Mouse (Mus musculus) liver, embryonic 14.5 days (tissue): Measurements from ENCODE around the gene Plekhg4. TPM values are rescaled to one million over a fixed set of nuclear protein-coding genes. Genes with fewer than 3 reads are reported as not detected.

Experiments used
- ATAC-seq: fragments of 200-750 bp; cut with Nextera tagmentation; 2 replicates; pipeline ENCODE4 v1.8.0; 2017; ENCODE audit warnings: moderate number of reproducible peaks, mild to moderate bottlenecking, moderate library complexity; ENCODE audit not compliant: insufficient read depth
- DNase-seq, 3 experiments: peaks; one replicate each; pipeline ENCODE4 v3.0.0-alpha.2; 2012 to 2013; ENCODE audit warnings: low read depth in 3 of 3, low spot score in 3 of 3
- H3K27ac ChIP-seq: fragments of 300-500 bp; sonication (generic); 2 replicates; pipeline ENCODE4 v1.5.1; 2014; ENCODE audit warnings: moderate library complexity, mild to moderate bottlenecking, control low read depth, inconsistent platforms
- H3K27me3 ChIP-seq: fragments of 300-500 bp; sonication (generic); 2 replicates; pipeline ENCODE4 v1.6.1; 2014; ENCODE audit warnings: mild to moderate bottlenecking, low read length, moderate library complexity; ENCODE audit not compliant: control insufficient read depth, insufficient read depth
- H3K36me3 ChIP-seq: fragments of 300-500 bp; sonication (generic); replicated peaks from 2 replicates; pipeline ENCODE4 v1.6.1; 2014; ENCODE audit warnings: low read depth; ENCODE audit not compliant: control insufficient read depth, insufficient read depth
- H3K4me1 ChIP-seq, 2 experiments: fragments of 200-500 bp in 1 of 2; fragments of 300-500 bp in 1 of 2; sonication (generic) in 1 of 2; replicated peaks; 2 replicates each; pipeline ENCODE4 v1.6.1; 2012 to 2014; ENCODE audit warnings: antibody characterized with exemption in 1 of 2, inconsistent platforms in 1 of 2, low read length in 1 of 2; ENCODE audit not compliant: control insufficient read depth in 2 of 2, insufficient read depth in 2 of 2
- H3K4me2 ChIP-seq: fragments of 300-500 bp; sonication (generic); 2 replicates; pipeline ENCODE4 v1.6.1; 2014; ENCODE audit warnings: low read depth, mild to moderate bottlenecking, control low read depth, moderate library complexity
- H3K4me3 ChIP-seq, 2 experiments: fragments of 200-500 bp in 1 of 2; fragments of 300-500 bp in 1 of 2; sonication (generic) in 1 of 2; 2 replicates each; pipeline ENCODE4 v1.5.1; 2012 to 2014; ENCODE audit warnings: low read depth in 2 of 2, low read length in 2 of 2, mild to moderate bottlenecking in 2 of 2, control low read depth in 1 of 2, inconsistent platforms in 1 of 2, moderate library complexity in 1 of 2; ENCODE audit not compliant: insufficient read depth in 1 of 2
- H3K9ac ChIP-seq: fragments of 300-500 bp; sonication (generic); replicated peaks from 2 replicates; pipeline ENCODE4 v1.6.1; 2014; ENCODE audit warnings: mild to moderate bottlenecking, control low read depth, moderate library complexity
- H3K9me3 ChIP-seq: fragments of 300-500 bp; sonication (generic); 2 replicates; pipeline ENCODE4 v1.6.1; 2016; ENCODE audit warnings: low read length, mixed read lengths; ENCODE audit not compliant: control insufficient read depth
- CTCF ChIP-seq: IDR thresholded peaks from 2 replicates; pipeline ENCODE4 v1.5.1; 2016; ENCODE audit warnings: antibody characterized with exemption, low read depth, control low read depth
- EP300 ChIP-seq: IDR thresholded peaks from 2 replicates; pipeline ENCODE4 v1.6.1; 2016; ENCODE audit warnings: antibody characterized with exemption, low read depth
- WGBS: fragments of 180-500 bp; shearing (Covaris S2); extraction: QIAGEN DNeasy Blood & Tissue Kit; methylation state at CpG from one replicate; pipeline ENCODE4 v1.1.7; 2014; ENCODE audit not compliant: insufficient replicate concordance; 5-methylcytosine and 5-hydroxymethylcytosine counted together
- polyA plus RNA-seq, 2 experiments: library from polyadenylated mRNA; depleted of rRNA in 1 of 2; stranded (reverse) in 1 of 2; unstranded in 1 of 2; fragments of >200 nt; fragmentation: Nextera tagmentation in 1 of 2; extraction: Ambion mirVana in 1 of 2; gene quantifications; 2 replicates each; pipeline versions ENCODE4 v1.2.1 to v1.2.3; 2012 to 2014

Plekhg4 gene
- polyA plus RNA-seq, 2 experiments, result 0.06 to 0.08 TPM

DNA sequence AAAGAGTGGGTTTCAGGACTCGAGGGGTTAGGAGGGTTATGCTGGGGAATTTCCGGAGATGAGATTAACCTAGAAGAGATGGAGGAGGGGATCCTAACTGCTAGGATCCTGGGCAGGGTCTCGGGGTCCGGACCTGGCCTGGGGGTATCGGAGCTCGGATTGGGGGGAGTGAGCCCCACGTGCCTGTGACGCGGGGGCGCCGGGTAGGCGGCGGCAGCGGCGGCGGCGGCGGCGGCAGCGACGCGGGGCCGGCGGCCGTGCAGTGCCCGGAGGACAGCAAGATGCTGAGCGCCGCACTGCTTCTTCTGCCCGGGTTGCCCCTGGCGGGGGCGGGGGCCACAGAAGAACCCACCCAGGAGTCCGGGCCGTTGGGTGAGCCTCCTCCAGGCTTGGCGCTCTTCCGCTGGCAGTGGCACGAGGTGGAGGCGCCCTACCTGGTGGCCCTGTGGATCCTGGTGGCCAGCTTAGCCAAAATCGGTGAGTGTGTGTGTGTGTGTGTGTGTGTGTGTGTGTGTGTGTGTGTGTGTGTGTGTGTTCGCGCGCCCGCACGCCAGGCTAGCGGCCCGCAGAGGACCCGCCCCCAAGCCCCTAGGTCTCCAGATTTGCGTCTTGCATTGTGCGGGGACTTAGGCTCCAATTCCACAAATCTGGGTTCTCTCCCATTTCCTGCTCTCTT lies 23.8 kb upstream of the Plekhg4 start:
- WGBS, result 2% methylated on average over 48 of the region's 48 CpGs
- H3K9me3 ChIP-seq, result no peaks in the 10 kb centered on the region
- H3K4me2 ChIP-seq, result peak overlapping the region; percentile 88
- TF ChIP-seq CTCF, result no peak
- TF ChIP-seq EP300, result no peak
- peaks cover 8 to 9% of the 10 kb centered on the region in 2 experiments; a peak in 3 of 4 replicates for H3K4me1 ChIP-seq
- H3K36me3 ChIP-seq, result no peaks in the 10 kb centered on the region
- ATAC-seq, result no peak
- no peak for DNase-seq
- peaks cover 51% of the 10 kb centered on the region for H3K27me3 ChIP-seq
- no peak overlapping the region for H3K27ac ChIP-seq
- no peak overlapping the region for H3K9ac ChIP-seq
- peak overlapping the region; percentile 45 to 57 for H3K4me3 ChIP-seq

DNA sequence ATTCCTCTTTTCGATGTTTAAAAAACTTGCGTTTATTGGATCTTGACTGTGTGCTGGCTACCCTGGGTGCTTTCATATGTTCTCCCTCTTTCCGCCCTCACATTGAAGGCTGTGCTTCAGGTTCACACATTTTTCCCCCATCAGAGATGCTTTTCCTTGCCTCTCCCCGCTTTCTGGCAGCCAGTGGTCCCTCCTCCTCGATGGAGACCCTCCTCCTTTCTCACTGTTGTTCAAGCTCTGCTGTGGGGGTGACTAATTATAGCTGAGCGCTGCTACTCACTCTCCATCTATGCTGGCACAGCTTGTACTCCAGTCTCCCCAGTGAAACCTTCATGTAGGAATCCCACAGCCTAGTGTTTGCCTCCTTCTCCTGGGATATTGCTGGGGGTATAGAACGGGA lies 22.9 kb upstream of the Plekhg4 start:
- peaks cover 51% of the 10 kb centered on the region for H3K27me3 ChIP-seq

DNA sequence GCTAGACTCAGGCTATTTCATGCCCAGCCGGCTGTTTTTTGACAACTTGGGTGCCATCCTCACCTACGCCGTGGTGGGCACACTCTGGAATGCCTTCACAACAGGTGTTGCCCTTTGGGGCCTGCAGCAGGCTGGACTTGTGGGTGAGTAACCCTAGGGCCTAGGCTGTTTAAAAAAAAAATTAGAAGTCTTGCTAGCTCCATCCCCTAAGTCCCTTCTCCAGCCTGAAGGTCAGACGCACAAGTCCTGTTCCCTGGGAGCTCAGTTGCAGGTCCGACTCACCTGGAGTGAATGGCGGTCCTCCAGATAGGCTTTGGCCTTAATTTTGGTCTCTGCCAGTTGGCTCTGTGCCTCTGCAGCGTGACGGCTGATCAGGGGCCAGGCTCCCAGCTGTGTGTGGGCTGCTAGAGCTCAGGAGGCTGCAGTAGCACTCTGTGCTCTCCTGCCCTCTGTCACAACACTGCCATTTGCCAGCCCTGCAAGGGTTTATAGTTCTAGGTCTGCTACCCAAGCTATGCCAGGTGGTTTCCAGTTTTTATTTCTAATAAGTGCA lies 19.4 kb upstream of the Plekhg4 start:
- ATAC-seq, result no peak
- H3K4me1 ChIP-seq, result peaks cover 1 to 4% of the 10 kb centered on the region in 2 experiments; a peak in 1 of 4 replicates
- H3K27me3 ChIP-seq, result peaks cover 28% of the 10 kb centered on the region
- H3K4me3 ChIP-seq, result no peak overlapping the region
- 66% methylated on average over 8 of the region's 8 CpGs for WGBS
- H3K27ac ChIP-seq, result no peak overlapping the region
- no peak overlapping the region for H3K9ac ChIP-seq
- H3K36me3 ChIP-seq, result no peaks in the 10 kb centered on the region
- TF ChIP-seq CTCF (no peak), EP300 (no peak)
- H3K9me3 ChIP-seq, result no peaks in the 10 kb centered on the region
- DNase-seq, result no peak
- H3K4me2 ChIP-seq, result no peak overlapping the region

More for the DNA sequence above, 22.9 kb upstream of the Plekhg4 start:
- Histone ChIP-seq H3K4me3 (no peak overlapping the region), H3K9me3 (no peaks in the 10 kb centered on the region), H3K4me1 (peaks cover 9 to 10% of the 10 kb centered on the region in 2 experiments; a peak in 3 of 4 replicates), H3K36me3 (no peaks in the 10 kb centered on the region), H3K9ac (no peak overlapping the region), H3K4me2 (no peak overlapping the region), H3K27ac (no peak overlapping the region)
- 49% methylated on average over 7 of the region's 7 CpGs for WGBS
- TF ChIP-seq CTCF, result no peak
- ATAC-seq, result no peak
- no peak for DNase-seq

DNA sequence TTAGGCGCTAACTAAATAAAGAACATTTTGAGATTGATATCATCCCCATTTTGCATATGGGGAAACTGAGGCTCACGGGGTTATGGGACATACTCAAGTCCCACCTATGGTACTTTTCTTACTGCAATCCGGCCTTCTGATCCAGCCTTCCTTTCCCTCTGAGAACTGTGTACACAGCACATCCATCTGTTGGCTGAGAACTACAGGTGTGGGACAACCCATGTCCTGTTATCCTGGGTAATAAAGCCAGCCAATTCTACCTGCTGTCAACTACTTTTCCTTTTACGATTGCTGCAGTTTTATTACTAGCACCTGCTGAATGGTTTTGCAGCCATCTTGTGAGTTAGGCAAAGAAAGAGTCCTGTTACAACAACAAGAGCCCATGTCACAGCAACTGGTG lies 18.5 kb upstream of the Plekhg4 start:
- 71% methylated on average over 4 of the region's 4 CpGs for WGBS
- TF ChIP-seq CTCF (no peak), EP300 (no peak)
- Histone ChIP-seq H3K4me3 (no peak overlapping the region), H3K4me2 (no peak overlapping the region), H3K4me1 (0 out of 4 replicates have a peak, but pooled peaks cover 0 to 4% of the 10 kb centered on the region in 2 experiments), H3K27me3 (peaks cover 19% of the 10 kb centered on the region), H3K9me3 (no peaks in the 10 kb centered on the region), H3K27ac (no peak overlapping the region), H3K36me3 (no peaks in the 10 kb centered on the region), H3K9ac (no peak overlapping the region)
- ATAC-seq (no peak), DNase-seq (no peak)

DNA sequence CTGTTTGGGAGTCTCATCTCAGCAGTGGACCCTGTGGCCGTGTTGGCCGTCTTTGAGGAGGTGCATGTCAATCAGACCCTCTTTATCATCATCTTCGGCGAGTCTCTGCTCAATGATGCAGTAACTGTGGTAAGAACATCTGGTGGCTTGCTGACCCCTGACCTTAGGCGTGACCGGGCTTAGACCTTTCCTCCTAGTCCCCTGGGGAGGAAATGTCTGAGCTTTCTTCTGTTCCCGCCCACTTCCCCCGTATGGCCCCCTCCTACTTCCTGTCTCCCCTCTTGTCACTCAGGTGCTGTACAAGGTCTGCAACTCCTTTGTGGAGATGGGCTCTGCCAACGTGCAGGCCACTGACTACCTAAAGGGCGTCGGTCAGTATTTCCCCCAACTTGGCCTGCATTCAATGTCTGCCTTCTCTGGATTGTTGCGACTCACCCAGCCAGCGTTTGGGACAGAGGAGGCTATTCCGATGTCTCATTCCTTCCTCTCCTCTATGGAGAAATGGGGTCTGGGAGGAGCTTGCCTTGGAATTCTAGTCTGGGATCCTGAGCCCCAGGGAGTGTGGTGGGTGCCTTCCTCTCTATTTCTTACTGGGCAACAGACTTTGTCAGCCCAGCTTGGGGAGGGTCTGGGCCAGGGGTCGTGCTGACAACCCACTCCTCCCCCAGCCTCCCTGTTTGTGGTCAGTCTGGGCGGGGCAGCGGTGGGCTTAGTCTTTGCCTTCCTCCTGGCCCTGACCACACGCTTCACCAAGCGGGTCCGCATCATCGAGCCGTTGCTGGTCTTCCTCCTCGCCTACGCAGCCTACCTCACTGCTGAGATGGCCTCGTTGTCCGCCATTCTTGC lies 17.7 kb upstream of the Plekhg4 start:
- DNase-seq (no peak), ATAC-seq (no peak)
- 42% methylated on average over 26 of the region's 26 CpGs for WGBS
- Histone ChIP-seq H3K4me1 (0 out of 4 replicates have a peak, but pooled peaks cover 0 to 4% of the 10 kb centered on the region in 2 experiments), H3K36me3 (no peaks in the 10 kb centered on the region), H3K4me3 (no peak overlapping the region), H3K9me3 (no peaks in the 10 kb centered on the region), H3K27ac (no peak overlapping the region), H3K27me3 (peaks cover 11% of the 10 kb centered on the region), H3K4me2 (no peak overlapping the region), H3K9ac (no peak overlapping the region)
- TF ChIP-seq EP300, result no peak
